Mouse (Mus musculus) embryo, embryonic 10 days (tissue): Measurements from ENCODE around the gene Hgd.
A peak's percentile ranks its signal among the peaks of the same experiment; 100 is the strongest.

Experiments used
- DNase-seq: peaks from one replicate; pipeline ENCODE4 v3.0.0-alpha.2; 2015; ENCODE audit warnings: low spot score

Gene Hgd

DNA sequence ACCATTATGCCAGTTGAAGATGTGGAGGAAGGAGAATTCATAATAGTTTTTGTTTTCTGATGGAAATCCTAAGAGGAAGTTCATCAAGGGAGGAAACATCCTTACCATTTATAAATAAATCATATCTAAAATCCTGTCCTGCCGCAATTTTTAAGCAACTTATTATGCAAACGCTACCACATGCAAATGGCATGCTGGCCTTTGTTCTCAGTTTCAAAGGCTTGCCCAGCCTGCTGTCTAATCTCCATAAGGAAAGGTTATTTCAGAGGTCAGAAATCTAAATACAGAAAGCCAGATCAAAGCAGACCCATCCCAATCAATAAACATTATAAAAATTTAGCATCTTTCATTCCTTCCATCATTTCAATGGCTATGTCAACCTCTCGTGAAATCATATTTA lies 1.9 kb downstream of the Hgd start:
- no peak for DNase-seq

DNA sequence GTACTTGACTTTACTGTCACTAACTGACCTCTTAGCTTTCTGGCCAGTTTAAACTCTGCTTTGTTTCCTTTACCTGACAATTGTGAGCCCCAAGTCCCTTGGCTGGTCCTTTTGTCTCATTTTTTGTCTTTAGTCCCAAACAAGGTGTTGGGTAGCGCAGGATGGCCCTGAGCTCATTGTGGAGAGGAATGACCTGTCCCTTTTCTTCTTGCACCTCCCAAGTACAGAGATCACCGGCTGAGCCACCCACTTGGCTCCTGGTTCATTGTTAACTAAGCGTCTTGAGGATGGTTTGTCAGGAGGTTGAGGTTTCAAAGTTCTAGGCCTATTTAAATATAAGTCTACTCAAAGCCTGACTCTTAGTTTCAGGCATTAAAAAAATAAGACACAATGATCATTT lies 3.4 kb downstream of the Hgd start:
- DNase-seq, result no peak

DNA sequence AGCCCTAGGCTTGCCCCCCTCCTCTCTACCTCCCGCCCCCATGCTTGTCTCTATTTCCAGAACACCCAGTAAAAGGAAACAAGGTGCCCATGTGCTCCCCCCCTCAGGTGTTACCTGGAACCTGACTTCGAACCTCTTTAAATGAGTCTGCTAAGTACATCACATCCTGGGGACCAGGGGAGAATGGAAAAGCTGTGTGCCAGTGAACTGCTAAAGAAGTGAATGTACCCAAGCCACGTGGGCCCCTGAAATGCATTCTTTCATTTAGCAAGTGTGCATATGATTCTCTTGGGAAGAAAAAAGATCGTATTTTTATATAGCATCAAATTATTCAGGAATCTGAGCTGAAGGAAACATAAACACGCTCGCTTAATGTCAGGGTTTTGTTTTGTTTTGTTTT lies 3.8 kb downstream of the Hgd start:
- no peak for DNase-seq

DNA sequence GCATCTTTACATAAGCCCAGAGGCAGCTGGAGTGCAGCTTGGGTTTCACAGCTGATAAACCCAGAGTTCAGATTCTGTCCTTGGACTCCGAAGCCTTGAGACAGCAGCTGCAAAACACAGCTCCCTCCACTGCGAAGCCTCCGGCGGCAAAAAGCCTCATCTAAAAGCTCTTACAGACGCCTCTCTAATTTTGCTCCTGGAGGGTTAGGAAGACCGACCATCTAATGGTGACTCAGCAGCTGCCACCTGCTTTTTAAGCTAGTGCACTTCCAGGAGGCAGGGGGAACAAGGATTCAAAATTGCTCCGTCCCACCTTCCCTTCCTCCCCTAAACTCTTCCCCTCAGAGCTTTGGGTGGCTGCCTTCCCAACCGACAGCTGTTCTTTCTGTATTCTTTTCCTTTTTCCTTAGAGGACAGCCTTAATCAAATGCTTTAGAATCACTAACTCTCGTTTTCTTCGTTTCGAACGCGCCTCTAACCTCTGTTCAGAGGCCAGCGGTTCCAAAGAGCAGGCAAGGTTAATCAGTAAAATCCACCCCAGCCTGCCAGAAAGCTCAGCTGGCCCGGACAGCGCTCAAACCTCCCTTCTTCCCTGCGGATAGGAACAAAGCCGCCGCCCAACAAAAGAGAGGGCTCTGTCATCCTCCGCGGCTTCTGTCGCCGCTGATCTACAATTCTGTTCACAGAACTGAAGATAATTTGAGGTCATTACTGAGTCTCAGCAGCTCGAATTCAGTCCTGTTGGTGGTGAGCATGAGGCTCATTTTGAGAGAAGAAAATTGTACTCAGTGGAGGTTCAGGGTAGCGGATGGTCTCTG lies 4.5 kb downstream of the Hgd start:
- peak; percentile 82 for DNase-seq

DNA sequence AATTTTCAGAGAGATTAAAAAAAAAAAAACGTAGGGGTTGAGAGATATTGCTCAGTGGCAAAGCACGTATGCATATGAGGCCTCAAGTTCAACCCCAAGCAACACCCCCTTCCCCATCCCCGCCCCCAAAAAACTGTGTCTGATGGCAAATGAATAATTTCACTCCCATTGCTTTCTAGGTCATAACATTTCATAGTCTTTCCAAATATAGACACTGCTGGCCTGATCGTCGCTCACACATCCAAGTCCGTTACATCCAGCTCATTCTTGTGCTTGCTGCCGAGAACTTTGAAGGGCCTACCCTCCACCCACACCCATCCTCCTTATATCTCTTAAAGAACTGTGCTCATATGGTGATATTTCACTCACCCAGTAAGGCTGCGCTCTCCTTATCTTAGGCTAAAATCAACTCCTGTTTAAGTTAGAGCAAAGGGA lies 5.2 kb downstream of the Hgd start:
- no peak for DNase-seq

DNA sequence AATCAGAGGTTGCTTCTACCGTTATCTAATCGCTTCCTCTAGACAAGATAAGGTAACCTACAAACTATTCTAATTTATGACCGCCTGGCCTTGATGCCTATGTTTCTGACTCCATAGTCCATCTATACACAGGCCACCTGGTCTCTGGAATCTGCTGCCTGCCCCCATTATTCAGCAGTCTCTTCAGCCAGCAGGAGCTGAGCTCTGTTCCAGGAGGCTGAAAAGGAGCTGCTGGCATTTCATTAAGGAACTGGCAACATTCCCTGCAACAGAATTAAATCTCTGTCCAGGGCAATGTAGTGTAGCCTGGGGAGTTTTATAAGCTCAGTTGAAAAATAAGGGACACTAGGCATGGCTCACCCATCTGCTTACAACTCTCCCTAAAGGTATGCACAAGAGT lies 11.0 kb downstream of the Hgd start:
- no peak for DNase-seq

DNA sequence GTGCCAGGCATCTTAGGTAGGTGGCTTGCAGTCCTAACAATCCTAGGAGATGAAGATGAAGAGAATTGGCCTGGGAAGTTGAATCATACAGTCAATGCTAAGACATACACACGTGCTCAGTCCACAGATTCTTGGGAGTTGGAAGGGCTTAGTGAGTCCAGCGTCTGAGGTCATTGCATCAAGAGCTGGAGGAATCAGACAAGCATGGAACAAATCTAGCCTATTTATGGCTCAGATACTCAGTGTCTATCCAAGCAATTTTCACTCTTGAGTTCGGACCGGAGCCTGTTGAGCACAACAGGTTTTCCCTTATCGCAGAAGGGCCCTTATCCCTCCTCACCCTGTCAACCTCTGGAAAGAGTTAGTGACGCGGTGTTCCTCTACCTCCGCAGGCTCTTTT lies 11.6 kb downstream of the Hgd start:
- DNase-seq, result no peak

DNA sequence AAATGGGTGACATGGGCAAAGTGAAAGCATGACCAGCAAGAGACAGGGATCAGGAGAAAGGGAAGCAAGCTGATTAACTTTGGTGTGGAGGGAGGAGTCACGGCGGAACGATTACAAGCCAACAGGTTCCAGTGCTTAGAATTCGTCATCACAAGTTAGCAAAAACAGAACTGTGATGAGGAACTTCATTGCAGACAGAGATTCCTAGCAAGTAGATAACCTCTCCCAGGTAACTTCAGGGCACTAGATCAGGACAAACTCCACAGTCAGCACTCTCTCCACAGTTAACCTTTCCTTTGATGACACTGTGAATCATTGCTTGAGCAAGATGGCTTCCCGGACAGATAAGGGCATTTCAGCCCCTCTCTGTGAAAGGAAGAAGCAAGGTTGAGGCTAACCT lies 17.5 kb downstream of the Hgd start:
- no peak for DNase-seq

DNA sequence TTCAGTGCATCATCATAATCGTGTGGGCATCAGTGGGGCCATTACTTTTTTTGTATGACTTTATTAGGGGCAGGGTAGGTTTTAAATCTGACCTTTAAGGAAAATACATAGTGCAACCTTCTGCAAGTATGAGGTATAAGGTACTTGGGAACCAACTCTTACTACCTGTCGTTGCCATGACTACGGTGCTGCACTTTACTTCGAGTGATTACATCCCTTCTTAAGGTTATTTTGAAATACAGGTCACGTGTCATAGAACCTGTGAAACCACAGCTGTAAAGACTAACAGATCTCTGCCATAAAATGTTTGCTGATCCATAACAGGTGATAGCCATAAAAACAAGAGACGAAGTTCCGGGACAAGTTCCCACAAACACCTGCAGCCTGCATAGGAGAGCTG lies 18.5 kb downstream of the Hgd start:
- DNase-seq, result no peak

DNA sequence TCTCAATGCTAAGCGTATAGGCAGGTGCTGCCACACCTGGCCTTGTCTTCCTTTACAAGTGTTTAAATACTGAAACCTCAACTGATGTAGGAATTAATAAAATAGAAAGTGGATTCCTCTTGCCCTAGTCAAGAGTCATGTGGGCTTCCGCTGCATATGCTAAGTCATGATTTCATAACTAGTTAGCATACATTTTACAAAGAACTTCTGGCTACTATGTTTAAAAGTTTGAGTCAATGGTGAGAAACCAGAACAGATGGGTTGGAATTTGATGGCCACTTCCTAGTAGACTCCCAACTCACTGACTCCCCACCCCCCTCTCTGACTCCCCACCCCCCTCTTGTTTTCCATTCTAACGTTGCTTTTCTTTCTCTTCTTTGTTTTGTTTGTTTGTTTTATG lies 19.4 kb downstream of the Hgd start:
- DNase-seq, result no peak

DNA sequence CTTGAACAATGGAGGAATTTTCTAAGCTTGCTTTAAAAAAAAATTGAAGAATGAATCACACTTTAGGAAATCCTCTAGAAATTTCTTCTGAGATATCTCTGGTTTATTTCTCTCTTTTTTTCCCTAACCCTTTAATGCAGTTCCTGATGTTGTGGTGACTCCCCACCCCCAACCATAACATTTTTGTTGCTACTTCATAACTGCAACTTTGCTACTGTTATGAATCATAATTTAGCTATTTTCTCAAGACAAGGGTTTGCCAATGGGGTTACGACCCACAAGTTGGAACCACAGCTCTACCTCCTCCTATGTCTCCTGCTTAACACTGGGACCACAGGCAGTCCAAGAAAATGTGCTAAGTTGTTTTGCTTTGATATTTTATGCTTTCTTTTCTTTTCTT lies 23.5 kb downstream of the Hgd start:
- DNase-seq, result no peak

DNA sequence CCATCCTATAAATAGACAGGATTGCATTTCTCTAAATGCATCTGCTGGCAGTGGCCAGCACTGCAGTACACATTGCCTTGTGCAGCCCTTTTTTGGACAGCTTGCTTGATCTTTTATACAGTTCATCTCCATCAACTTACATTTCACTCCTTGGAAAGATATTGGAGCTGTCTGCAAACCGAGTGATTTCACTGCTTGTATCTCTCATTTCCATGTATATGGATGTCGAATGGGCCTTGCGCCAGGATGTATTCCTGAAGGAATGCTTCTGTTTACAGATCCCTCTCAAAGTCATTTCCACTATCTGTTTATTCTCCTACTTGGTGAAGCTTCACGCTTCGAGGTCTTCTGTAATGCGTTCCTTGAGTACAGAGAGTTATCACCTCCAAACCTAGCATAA lies 24.3 kb downstream of the Hgd start:
- no peak for DNase-seq

DNA sequence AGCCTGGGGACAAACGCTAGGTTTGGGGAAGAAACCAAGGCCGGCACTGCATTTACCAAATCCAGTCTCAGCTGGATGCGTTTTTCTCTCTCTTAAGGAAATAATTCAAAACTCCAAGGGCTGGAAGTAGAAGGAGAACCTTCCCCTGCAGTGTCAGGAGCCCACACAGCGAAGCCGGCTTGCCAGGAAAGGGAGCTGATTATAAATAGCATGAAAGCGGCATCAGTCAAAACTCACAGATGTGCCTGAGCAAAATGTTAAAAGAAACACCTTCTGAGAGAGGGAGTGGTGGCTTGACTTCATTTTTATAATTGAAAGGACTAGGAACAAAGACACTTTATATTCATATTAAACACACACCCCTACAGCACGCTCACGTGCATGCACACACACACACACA lies 30.4 kb downstream of the Hgd start:
- no peak for DNase-seq

DNA sequence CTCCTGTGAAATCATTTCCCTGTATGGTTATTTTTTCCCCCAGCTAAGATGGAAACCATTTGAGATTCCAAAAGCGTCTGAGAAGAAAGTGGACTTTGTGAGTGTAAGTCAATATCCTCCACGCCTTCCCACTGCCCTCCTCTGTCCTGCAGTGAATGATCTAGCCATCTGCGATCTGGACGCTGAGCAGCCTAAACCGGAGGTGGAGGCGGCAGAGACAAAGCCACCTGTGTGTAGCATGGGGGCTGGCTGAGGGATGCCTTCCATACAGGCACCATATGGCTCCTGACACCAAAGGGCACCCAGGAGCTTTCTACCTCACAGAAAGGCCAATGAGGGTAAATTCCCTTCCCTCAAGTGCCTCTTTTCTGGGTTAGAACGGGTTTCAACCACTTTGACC lies 31.1 kb downstream of the Hgd start:
- DNase-seq, result peak; percentile 13

DNA sequence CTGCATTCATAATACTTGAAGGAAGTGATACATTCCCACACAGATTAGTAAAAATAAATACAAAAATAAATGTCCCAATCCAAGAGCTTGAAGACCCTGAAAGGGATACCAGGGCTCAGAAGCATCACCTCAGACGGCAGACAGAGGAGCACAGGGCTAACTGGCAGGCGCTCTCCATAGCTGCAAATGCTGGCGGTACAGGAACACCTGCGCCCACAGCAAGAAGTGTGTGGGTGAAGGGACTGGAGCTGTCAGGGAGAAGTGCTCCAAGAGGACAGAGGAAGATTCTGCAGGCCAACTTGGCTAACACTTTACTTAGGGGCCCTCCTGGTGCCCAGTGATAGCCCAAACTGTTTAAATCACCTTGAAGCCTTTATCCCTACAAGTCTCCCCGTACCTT lies 32.1 kb downstream of the Hgd start:
- DNase-seq, result no peak

DNA sequence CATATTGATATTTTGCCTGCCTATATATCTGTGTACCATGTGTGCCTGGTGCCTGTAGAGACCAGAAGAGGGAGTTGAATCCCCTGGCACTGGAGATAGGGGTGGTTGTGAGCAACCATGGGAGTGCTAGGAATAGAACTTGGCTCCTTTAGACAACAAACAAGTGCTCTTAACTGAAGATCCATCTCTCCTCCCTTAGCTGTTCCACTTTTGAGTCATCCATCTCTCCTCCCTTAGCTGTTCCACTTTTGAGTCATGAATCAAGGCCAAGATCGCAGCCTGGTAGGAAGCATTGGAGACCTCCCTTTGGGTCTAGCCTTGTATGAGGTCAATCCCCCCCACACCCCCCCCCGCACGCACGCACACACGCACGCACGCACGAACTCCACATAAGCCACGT lies 34.6 kb downstream of the Hgd start:
- no peak for DNase-seq

DNA sequence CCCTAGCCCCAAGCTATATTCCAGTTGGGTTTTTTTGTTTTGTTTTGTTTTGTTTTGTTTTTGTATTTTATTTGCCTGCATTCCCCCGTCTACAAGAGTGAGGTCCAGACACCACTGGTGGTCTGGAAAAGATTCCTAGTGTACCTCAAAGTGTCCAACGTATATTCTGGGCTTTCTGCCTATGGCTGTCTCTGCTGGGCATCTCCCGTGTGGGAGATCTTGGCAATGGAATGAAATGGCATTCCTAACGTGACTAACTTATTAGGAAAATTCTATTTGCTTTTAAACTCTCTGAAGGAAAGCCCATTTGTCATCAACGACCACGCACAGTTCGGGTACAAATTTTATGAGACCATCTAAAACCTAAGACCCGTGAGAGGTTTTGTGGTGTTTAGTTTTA lies 35.5 kb downstream of the Hgd start:
- no peak for DNase-seq

DNA sequence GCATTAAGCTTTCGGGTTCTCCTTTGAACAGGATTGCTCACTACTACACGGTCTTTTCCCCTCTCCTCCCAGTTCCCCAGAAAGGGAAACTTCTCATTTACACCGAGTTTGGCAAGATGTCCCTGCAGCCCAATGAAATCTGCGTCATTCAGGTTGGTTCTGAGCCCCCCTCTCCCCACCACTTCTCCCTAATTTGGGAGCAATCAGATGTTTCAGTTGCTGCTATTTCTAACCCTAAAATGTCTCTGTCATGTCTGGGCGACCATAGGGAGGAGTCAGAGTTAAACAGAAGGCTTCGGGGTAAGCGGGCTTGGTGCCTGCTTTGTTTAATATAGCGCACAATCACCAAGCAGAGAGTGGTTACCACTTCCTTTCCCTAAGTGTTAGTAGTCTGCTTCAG lies 36.2 kb downstream of the Hgd start:
- no peak for DNase-seq

DNA sequence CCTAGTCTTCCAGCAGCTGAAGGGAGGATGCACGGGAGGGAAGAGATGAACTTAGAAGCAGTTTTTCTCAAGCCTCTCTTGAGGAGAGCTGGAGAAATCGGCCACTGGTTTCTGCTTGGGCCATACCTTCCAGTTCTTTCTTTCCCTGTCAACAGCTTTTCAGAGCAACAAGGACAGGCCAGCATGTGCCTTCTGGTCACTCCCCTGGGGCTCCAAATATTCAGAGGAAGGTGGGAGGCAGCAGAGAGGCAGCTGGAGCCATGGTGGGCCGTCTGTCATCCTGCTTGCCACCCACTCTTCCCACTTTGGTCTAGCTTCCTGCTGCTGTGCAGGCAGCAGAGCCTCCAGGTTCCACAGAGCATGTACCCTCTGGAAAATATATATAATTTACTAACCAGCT lies 37.7 kb downstream of the Hgd start:
- DNase-seq, result peak; percentile 18

DNA sequence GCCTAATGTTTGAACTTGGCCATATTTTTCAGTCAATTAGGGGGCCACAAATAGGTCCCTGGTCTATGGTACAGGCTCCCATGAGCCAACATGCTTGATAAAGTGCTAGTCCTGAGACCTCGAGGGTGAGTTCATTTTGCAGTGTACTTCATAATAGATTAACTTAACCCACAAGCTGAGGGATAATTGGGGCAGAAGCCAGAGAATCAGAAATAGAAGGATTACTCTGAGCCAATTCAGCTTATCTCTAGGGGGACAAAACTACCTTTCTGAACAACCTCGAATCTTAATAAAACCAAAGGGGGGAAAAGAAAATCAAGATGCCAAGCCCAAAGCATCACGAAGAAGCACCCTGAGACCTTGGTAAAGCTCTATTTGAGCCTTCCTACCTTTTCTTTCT lies 42.5 kb downstream of the Hgd start:
- DNase-seq, result no peak

DNA sequence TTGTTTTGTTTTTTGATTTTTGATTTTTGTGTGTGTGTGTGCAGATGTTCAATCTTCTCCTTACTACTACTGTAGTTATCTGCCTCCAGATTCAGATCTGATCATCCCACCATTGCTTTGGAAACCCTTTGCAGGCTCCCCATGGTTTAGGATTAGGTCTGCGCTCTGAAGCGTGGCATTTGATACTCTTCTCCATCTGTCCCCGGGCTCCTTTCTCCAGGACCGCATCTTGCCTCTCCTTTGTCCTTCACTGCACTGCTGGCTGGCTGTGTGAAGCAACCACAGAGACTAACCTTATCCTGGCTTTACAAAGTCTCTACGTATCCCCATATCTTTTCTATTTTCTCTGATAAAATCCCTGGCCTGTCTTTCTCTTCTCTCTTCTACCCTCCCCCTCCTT lies 43.0 kb downstream of the Hgd start:
- DNase-seq, result no peak

DNA sequence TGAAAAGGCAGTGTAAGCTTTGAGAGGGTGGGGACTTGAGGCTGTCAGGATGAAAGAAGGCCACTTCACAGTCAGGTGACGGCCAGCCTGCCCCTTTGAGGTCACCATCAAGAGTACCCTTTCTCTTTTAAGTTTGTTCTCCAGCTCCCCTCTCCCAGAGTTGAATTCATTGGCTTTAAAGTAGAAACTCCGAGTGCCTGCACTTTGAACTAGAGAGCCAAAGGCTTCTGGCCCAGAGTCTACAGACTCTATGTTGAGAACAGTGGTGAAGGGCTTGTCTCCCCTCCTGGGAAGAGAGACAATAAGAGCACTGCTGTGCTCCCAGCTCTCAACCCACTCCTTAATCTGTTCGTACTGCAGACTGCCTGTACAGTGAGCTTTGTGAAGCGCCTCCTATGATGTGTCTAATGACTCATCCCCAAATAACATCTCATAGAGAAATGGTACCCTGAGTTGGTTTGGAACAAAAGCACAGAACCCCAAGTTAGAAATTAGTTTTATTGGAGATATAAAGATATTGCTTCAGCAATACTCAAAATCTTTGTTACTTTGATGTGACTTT lies 46.5 kb downstream of the Hgd start:
- DNase-seq, result no peak

DNA sequence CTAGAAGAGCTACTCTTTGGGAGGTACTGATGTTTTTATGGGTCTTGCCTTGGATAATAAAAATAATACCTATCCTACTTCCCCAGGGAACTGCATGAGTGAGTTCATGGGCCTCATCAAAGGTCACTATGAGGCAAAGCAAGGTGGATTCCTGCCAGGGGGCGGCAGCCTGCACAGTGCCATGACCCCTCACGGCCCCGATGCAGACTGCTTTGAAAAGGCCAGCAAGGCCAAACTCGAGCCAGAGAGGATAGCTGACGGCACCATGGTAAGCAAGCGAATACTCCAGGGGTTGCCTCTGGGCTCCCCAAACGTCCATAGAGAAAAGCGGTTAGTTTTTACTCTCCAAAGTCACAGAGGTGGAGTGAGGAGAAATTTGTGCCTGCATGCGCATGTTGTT lies 48.4 kb downstream of the Hgd start:
- no peak for DNase-seq

DNA sequence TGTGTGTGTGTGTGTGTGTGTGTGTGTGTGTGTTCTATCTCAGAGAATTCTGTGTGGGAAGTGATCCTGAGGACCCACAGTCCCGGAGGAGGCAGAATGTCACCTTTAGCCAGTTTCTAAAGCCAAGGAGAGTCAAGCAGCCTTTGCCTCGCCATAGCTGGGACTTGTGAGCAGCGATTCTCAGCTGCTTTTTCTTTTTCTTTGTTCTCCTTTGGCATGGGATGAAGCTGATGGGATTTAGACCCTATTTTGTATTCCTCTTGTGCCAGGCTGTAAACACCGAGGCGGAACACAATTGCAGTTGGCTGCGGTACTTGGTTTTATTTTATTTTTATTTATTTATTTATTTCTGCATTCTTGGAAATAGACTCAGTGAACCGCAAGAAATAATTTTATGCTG lies 49.1 kb downstream of the Hgd start:
- DNase-seq, result no peak
